Mouse (Mus musculus): Measurements from ENCODE around the gene Nrcam. TPM values are rescaled to one million over a fixed set of nuclear protein-coding genes. Genes with fewer than 3 reads are reported as not detected.

The Nrcam gene
- total RNA-seq, 2 experiments from 2014 or later: 13.4 to 16.9 TPM

DNA sequence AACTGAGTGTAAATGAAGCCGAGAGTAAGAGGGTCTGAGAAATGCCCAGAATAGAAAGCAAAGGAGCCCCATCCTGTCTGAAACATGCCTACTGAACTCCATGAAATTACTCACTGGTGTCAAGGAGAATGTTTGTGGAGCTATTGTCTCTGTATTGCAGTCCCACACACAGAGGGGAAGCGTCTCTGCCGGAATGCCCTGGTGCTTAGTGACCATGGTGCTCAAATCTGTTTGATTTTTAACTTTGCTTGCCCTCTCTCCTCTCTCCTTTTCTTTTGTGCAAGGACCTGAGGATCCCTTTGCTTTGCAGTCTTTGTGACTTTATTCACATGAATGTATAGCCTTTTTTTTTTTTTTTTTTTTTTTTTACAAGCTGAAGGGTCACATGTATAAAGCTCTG lies 28.8 kb downstream of the Nrcam start:
- no peak for DNase-seq (ENCODE audit: low spot score in 2 of 2)

DNA sequence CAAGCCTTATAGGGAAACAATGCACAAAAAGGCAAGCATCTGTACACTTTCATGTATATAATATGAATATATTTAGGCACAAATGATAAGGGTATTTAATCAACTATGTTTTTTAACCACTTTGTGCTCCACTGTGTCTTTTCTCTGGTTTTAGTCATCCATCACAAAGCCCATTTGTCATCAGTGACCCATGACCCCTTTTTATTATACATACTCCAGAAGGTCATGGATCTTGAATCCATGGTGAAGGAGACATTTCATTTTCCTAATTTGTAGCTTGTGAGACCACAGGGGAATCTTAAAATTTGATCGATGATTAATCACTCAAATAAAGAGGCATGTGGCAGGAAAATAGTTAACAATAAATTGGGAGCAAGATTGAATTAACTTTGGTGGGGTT lies 29.2 kb downstream of the Nrcam start:
- no peak for DNase-seq (ENCODE audit: low spot score in 2 of 2)

DNA sequence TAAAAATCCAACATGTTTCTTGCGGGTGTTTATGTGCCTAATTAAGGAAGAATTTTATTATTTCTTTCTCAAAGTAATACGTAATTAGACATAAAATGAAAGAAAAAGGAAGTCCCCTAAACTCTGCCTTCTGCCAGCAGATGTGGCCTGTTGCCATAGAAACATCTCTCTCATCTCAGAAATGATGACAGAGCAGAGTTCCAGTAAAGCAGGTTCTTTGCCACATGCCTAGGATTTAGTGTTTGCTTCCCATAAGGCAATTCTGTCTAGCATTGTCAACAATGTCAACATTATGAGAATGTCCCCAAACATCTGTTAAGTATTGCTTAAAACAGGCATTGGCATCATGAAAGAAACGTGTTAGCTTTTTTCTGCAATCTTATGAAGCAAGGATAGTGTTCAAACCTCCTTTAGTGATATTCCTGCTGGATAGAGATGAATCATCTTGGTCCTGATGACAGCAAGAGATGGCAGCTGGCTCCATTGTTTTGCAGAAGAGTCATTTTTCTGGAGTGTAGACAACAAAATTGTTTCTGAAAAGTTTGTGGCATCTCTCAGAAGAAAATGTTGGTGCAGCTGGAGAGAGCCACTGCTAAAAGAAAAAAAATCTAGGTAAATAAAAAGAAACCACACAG lies 42.5 kb downstream of the Nrcam start:
- DNase-seq (ENCODE audit: low spot score in 2 of 2): no peak

DNA sequence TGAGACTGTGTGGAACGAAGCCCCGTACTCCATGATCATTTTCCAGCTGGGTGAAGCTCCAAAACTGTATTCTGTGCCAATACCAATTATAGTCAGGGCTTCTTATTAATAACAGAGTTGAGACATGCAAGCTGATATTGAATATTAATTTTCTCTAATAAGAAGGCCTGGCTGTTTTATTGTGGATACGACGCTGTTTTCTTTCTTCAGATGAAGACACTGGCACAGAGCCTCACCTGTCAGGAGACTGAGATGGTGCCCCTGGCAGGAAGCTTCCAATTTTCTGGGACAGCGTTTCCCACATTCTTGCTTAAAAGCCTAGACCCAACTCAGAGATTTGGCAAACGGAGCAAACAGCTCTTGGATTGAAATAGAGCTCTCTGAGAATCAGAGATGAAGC lies 47.3 kb downstream of the Nrcam start:
- DNase-seq (ENCODE audit: low spot score in 2 of 2): no peak

DNA sequence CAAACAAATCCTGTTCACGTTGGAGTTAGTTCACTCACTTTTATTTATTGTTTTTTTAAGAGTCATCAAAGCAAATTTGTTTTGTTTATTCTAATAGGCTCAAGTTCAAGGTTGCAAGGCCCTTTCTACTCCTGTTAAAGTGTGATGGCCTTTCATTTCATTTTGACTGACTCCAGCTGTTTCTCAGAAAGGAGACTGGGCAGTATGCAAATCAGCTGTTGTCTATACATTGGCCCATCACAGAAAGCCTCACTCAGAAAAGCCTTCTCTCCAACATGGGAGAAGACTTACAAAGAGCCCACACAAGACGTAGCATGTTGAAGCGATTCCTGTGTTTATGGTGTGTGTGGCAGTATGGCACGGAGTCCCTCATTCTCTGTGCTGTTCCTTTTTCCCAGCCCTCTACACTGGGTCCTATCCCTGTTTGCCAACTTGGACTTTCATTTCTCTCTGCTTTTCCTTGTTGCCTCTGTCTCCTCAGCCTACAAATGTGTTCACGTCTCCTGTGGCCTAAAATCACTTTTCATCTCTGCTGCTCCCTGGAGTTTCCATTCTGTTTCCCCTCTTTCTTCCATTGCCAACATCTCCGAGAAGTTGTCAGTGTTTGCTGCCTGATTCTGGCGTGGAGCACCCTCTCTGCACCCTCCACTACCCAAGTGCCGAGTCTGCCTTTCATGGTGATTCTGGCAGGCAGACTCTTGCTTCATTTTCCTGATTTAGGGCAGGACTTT lies 49.9 kb downstream of the Nrcam start:
- DNase-seq (ENCODE audit: low spot score in 2 of 2): no peak

DNA sequence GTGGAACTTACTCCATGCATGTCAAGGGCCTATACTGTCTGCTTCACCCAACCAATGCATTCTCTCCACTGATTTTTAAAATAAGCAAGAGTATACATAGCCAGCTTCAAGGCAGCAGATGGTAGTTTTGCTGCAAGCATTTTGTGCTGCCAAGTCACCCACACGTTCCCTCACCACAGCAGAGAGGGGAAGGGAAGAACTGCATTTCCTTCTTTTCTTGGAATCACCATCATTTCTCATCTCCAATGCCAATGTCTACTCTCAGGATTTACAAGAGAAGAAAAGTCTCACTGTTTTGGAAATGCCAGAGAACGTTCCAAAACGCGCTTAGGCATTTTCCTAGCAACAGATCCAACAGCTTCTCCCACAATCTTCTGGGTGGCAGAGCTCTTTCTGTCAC lies 52.1 kb downstream of the Nrcam start:
- DNase-seq (ENCODE audit: low spot score in 2 of 2): no peak

DNA sequence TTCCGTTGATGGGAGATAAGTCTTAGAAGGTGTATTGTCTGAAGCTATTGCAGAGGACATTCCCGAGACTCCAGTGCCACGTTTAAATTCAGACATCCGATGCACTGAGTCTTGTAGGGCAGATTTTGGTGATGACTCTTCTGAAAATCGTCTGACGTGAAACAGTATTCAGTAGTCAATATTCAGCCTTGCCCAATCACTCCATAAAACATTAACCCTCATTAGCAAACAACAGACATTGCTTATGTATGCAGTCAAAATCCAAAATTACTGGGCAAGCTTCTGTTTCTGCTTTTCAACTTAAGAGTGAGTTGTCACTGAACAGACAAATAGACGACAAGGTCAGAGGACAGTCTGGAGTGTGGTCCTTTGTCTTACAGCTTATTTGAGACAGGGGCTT lies 57.7 kb downstream of the Nrcam start:
- DNase-seq (ENCODE audit: low spot score in 2 of 2): no peak

DNA sequence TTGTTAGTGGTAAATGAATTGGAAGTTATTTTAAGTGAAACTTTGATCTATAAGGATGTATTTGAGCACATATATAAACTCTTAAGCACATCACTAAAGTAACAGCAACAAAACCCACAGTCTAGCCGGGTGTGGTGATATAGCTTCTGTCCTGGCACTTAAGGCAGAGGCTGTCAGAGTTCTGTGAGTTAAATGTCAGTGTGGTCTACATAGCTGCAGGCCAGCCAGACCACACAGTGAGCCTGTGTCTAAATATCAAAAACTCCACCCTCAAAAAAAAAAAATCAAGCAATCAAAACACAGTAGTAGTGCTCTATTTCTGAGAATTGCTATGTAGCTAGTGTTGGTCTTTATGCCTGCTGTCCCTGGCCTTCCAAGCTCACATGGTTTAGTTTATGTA lies 59.5 kb downstream of the Nrcam start:
- DNase-seq (ENCODE audit: low spot score in 2 of 2): no peak

DNA sequence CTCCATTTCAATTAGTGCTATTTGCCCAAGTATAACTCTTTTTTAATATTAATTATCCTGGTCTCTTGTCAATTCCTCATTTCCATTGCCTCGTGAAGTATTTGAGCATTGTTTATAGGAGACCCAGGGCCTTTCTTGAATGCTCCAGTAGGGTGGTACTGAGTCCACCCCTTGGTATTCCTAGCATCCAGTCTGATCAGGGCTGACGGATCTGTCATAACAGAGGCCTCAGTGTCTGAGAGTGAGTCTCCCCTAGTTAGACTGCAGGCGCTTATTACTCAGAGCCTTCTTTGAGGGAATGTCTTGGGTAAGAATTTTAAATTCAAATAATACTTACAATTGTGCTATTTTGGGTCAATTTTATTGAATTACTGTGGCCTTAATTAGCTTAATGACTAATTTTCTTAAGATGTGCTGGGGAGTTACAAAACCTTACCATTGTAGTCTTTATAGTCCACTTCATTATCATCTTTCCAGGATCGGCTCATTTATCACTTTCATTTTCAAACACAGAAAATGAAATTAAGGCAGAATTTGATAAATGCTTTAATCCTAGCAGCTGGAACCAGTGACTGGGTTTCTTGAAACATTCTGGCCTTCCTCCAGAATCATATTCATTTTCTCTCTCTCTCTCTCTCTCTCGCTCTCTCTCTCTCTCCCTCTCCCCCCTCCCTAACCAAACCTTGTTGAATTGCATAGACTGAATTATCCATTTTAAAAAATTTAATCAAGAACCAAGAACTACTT lies 61.9 kb downstream of the Nrcam start:
- no peak for DNase-seq (ENCODE audit: low spot score in 2 of 2)

DNA sequence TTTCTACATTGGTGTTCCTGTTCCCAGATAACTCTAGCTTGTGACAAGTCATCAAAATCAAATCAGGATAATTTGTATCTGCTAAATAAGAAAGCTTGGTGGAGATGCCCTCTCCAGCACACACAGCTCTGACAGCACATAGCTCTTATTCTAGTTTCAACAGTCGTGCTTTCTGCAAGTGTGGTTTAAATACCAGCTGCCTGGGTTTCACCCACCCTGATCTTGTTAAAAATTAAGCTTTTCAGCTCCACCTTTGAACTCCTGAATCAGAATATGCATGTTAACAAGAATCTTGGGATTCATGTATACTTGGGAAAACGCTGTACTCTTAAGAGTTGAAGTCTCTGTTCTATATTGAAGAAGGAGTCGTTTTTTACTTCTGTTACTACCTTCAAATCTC lies 66.2 kb downstream of the Nrcam start:
- DNase-seq (ENCODE audit: low spot score in 2 of 2): no peak

DNA sequence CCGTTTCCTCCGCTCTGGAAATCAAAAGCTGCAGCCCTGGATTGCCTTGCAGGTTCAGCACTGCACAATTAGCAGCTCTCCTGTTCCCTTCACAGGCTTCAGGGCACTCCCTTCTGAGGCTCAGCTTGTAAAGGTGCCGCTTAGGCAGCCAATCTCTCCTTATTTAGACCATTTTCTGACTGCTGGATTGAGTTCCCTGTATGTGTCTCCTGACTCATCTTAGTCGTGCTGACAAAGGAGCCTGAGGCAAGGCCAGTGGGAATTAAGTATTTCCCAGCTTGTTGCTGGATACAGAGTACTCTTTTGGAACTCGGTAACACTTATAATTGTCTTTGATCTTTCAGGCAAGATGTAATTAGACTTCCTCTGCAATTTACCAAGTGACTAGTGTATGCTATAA lies 69.1 kb downstream of the Nrcam start:
- no peak for DNase-seq (ENCODE audit: low spot score in 2 of 2)

DNA sequence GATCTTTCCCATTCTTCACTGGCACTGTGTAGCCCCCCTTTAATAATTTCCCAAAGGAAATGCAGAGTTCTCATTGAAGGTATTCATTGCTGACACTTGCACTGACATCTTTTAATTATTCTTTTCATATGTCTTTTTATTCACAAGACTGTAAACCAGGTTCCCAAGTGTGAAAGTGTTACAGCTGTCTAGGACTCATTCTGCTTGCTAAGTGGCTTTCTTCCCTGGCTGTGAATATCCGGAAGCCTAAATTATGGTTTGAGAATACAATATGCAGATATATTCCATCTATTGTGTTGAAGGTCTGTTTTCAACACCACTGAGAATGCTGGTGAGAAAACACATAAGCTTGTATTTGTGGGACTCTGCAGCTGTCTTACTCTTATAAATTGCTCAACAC lies 73.4 kb downstream of the Nrcam start:
- DNase-seq (ENCODE audit: low spot score in 2 of 2): no peak

DNA sequence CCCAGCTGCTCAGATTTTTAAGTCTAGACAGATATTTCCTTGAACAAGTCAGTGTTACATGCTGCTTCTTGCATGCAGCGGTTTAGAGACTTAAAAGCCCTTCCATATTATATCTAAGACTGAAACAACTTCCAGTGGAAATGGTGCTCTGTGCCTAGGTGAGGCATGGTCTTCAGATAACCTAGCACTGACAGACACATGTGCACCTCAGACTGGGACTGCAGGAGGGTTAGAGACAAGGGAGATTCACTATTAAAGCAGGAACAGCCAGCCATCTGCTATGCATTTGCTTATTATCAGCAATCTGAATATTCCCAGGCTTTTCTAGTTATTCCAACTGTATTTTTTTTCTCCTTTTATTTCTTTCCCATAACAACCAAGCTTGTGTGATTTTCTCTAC lies 74.6 kb downstream of the Nrcam start:
- DNase-seq (ENCODE audit: low spot score in 2 of 2): no peak

DNA sequence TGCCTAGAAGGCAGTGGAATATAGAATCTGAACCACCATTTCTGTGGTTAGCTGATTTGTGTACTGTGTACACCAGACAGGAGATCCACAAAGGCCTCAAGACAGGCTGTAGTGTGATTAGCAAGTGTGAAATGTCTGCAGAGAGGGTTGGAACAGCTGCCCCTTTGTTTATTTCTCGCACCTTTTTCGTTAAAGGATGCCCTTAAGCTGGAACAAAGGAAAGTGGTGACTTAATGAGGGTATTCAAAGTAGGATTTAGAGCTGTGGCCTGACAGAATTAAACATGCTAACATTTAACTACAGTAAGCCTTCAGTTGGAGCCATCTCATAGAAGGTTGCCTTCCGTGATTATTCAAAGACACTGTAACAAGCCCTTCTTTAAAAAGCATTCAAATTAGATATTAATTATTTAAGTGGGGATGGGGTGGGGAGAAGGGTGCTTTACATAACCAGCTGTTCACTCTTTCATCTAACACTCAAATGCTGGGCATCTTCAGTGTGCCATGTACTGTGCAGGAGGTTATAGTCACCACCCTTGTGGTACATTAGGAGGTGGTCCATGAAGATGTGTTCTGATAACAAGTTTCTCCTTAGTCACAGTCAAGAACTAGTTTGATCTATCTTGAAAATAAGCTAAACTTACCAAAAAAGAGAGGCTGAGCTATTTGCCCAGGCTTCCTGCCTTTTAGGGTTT lies 75.2 kb downstream of the Nrcam start:
- DNase-seq (ENCODE audit: low spot score in 2 of 2): no peak

DNA sequence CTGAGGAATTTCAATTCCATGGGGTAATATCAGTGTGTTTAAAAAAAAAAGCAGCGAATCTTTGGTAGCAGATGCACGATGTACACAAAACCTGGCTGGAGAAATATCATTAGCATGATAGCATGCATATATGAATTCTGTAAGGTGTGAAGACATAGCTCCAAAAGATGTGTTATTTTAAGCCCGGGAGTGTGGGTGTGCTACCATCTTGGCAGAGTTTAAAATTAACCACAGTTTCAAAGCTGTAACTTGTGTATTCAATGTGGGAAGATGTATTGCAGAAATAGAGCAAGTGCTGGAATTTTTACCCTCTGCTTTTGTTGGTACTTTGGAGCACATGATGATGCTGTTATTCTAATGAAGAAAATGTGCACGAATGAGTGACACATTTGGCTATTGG lies 81.1 kb downstream of the Nrcam start:
- DNase-seq (ENCODE audit: low spot score in 2 of 2): no peak

DNA sequence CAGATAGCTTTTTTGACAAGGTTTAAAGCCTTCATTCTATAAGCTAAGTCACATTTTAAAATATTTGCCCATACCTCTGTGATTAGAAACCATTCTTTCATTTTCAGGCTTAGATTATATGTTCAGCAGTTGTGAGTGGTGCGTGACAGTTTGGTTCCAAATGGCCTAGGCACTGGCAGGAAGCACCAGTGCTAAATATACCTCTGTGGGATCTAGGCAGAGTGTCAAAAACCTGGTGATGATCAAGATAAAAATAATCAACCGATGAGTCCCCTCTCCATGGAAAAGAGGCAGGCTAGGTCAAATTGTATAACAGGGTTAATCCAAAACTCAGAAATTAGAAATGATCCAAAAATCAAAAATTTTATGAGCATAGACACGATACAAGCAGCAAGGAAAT lies 82.3 kb downstream of the Nrcam start:
- DNase-seq (ENCODE audit: low spot score in 2 of 2): no peak

DNA sequence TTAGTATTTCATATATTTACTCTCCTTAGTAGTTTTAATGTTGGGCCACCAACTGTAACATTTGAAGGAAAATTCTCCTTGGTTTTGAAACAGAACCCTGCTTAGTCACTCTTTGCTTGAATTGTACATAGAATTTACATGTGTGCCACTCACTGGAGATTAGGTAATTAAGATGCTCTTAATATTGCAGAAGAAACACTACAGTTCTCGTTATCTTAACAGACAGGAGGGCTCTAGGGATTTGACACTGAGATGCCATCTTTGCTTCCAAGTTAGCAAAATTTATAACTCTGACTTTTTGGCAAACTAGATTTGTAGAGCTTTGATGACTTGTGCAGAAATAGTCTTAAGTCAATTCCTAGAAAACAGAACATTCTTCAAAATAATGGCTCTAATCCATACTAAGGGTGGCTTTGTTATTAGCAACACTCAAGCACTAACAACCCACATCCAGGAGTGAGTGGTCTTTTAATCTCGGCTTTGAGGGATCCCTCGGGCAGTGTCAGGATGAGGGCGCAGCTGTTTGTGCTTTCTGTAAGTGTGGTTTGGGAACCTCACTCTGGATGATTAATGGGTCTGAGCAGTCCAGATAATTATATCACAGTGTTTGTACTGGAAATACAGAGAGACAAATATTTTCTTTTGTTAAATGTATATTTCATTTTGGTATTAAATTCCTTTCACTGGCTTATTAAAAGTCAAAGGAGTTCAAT lies 93.6 kb downstream of the Nrcam start:
- no peak for DNase-seq (ENCODE audit: low spot score in 2 of 2)

DNA sequence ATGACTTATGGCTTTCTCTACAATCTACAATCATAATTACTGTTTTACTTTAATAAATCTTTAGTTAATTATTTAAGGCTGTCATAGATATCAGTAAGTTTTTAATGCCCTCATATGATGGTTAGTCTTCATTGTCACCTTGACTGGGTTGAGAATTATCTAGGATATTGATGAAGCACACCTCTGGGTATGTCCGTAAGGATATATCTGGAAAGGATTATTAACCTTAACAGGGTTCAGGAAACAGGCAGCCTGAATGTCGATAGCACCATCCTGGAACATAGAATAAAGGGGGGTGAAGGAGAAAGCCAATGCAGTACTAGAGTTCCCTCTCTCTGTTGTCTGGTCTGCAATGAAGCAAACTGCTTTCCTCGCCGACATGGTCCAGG lies 94.2 kb downstream of the Nrcam start:
- no peak for DNase-seq (ENCODE audit: low spot score in 2 of 2)

DNA sequence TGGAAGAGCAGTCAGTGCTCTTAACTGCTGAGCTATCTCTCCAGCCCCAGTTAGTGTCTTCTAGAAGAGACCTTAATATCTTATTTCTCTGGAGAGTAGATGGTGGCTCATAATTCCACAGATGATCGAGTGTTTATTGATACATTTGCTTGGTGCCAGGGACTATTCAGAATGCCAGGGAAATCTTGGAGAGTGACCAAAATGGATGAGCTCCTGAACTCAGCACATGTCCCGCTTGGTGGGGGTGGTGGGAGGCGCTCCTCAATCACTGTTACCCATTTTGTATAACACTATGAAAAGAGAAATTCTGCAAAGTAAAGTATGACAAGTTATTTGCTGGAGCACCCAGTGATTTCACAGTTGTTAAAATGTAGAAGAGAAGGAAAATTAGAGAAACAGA lies 95.3 kb downstream of the Nrcam start:
- no peak for DNase-seq (ENCODE audit: low spot score in 2 of 2)

DNA sequence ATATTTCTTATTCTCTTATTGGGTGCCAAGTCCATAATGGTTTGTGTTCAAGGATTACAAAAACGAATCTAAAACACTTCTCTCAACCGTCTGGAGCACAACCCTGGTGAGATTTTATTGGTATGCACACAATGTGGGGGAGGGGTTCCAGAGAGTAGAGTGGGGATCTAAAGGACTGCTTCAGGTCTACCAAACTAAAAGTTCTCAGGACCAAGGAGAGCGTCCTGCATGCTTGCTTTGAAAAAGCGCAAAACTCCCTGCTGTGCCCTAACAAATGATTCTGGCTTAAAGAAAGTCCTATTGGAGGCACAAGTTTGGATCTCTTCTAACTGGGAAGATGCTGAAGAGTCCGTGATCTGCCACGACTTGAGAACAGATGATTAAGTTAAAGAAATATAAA lies 96.4 kb downstream of the Nrcam start:
- no peak for DNase-seq (ENCODE audit: low spot score in 2 of 2)

DNA sequence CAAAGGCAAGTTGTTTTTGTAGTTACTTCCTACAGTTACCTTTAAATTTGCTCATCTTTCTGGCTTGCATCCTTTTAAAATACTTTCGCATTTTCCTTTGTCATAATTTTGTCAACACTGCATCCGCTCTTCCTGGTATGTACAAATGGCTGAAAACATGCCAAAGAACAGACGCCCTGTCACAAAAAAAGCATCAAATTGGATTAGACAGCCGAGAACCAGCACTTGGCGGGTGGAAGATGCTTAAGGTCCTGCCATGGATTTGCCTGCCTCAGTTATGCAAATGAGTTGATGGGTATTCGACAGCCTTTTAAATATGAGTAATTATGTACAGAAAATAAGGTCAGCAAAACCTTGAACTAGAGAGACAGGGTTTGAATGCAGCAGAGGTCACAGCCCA lies 101.7 kb downstream of the Nrcam start:
- DNase-seq (ENCODE audit: low spot score in 2 of 2): no peak

Measured in adrenal gland, postnatal 4 days (tissue).